Mouse (Mus musculus): ENCODE results near the gene Prpf3.
A peak's percentile ranks its signal among the peaks of the same experiment; 100 is the strongest.
"Not testable (repeated sequence)": the region's sequence is repeated elsewhere in the genome, so short reads cannot be mapped to it uniquely, and the experiment has no call there.

The Prpf3 gene

GRCm38 (mm10) chr3:95881979-95882815 is 26.5 kb upstream of the Prpf3 start, which contains the start of gene Ciart:
Gene Ciart, minus strand, starts transcription at chr3:95882251.
- peak; percentile 97 for DNase-seq (ENCODE audit: low read depth, low spot score)

GRCm38 (mm10) chr3:95879063-95879462 is 23.4 kb upstream of the Prpf3 start:
- DNase-seq (ENCODE audit: low read depth, low spot score): no peak

- no peak for DNase-seq (ENCODE audit: low read depth, low spot score)
These were observed 16.4 kb upstream of the Prpf3 start for GRCm38 (mm10) chr3:95872048-95872447.

GRCm38 (mm10) chr3:95871392-95871867 is 15.7 kb upstream of the Prpf3 start, which contains the start of gene Mrps21:
Gene Mrps21, minus strand, starts transcription at chr3:95871519.
- DNase-seq (ENCODE audit: low read depth, low spot score): peak; percentile 86

DNA sequence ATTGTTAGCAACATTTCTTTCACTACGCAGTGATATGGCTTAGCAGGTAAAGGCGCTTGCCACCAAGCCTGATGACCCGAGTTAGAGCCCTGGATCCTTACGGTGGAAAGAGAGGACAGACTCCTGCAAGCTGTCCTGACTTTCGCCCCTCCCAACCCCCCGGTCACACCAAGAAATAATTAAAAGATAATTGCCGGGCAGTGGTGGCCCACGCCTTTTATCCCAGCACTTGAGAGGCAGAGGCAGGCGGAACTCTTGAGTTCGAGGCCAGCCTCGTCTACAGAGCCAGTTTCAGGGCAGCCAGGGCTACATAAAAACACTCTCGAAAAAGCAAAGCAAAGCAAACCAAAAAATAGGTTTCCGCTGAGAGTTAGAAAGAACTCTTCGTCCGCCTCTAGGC is 15.3 kb upstream of the Prpf3 start:
- no peak for DNase-seq (ENCODE audit: low read depth, low spot score)

GRCm38 (mm10) chr3:95867408-95867807 is 11.7 kb upstream of the Prpf3 start:
- no peak for DNase-seq (ENCODE audit: low read depth, low spot score)

- no peak for DNase-seq (ENCODE audit: low read depth, low spot score)
These were observed 10.4 kb upstream of the Prpf3 start for GRCm38 (mm10) chr3:95866071-95866470.

DNA sequence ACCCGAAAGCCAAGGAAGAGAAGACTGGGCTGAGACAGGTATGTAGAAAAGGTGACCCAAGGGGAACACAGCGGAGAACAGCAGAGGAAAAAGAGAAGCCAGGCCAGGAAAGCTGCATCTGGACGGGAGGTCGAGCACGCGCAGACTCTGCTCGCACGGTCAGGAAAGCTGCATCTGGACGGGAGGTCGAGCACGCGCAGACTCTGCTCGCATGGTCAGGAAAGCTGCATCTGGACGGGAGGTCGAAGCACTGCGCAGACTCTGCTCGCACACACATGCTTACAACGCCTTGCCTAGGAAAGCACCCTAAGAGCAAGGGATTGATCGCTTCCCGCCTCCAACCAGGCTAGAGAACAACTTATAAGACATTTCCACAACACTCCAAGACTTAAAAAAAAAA is 9.9 kb upstream of the Prpf3 start:
- DNase-seq (ENCODE audit: low read depth, low spot score): no peak

- no peak for DNase-seq (ENCODE audit: low read depth, low spot score)
These were observed 9.4 kb upstream of the Prpf3 start for GRCm38 (mm10) chr3:95865050-95865449.

DNA sequence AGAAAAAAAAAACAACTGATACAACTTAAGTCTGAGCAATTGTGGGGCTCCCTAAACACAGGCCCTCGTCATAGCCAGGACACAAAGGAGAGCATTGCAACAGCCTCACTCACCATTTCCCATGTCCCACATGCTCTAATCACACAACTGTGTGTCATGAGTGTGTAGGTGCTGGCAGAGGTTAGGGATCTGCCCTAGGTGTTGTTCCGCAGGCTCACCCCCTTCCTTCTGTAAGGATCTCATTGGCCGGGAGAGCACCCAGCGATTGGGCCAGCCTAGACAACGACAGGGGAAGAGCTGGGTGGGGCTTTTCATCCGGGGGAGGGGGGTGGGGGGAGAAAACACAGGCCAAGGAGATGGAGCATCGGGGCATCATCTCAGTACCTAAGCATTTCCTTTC is 7.9 kb upstream of the Prpf3 start:
- DNase-seq (ENCODE audit: low read depth, low spot score): no peak

DNA sequence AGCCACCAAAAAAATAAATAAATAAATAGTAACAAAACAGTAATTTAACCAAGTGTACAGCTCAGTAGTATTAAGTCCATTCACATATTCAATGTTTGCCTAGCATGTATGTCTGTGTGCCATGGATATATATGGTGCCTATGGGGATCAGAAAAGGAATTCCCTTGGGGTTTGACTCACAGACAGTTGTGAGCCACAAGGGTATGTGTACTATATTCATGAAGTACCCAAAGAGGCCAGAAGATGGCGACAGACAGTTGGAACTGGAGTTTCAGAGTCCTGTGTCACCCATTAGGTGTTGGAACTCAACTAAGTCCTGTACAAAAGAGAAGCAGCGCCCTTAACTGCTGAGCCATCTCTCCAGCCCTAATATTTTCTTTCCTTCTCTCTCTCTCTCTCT is 6.1 kb upstream of the Prpf3 start:
- peak; percentile 83 for DNase-seq (ENCODE audit: low read depth, low spot score)

- DNase-seq (ENCODE audit: low read depth, low spot score): peak; percentile 47
These were observed 5.5 kb upstream of the Prpf3 start for GRCm38 (mm10) chr3:95861216-95861615.

- peak; percentile 21 for DNase-seq (ENCODE audit: low read depth, low spot score)
These were observed 4.6 kb upstream of the Prpf3 start for GRCm38 (mm10) chr3:95860323-95860722.

GRCm38 (mm10) chr3:95858278-95858677 is 2.6 kb upstream of the Prpf3 start:
- DNase-seq (ENCODE audit: low read depth, low spot score): not testable (repeated sequence)

DNA sequence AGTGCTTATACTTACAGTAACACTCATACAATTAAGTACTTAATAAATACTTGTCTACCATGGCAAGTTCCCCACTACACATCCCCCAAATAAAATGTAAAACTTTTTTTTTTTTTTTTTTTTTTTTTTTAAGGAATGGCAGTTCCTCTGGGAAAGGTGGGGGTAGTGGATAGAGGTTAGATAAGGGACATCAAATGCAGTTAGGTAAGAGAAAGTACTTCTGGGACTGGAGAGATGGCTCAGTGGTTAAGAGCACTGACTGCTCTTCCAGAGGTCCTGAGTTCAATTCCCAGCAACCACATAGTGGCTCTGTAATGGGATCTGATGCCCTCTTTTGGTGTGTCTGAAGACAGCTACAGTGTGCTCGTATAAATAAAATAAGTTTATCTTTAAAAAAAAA is 1.4 kb upstream of the Prpf3 start:
- DNase-seq (ENCODE audit: low read depth, low spot score): not testable (repeated sequence)

DNA sequence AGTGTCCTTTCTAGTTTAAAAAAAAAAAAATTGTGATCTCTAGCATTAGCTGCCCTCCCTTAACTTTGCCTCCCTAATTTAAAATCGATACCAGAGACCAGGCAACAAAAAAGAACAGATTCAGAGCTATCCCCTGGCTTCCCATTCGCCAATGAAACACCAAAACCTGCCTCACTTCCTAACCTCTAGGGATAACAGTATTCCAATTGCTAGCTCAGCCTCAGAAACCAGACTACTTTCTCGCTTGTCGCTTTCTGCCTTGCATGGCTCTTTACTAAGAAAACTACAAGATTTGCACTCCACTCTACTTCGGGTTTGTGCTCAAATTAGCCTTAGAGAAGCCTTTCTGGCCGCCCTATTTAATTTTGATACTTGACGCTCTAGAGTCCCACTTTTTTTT is 430 bp upstream of the Prpf3 start:
- no peak for DNase-seq (ENCODE audit: low read depth, low spot score)

DNA sequence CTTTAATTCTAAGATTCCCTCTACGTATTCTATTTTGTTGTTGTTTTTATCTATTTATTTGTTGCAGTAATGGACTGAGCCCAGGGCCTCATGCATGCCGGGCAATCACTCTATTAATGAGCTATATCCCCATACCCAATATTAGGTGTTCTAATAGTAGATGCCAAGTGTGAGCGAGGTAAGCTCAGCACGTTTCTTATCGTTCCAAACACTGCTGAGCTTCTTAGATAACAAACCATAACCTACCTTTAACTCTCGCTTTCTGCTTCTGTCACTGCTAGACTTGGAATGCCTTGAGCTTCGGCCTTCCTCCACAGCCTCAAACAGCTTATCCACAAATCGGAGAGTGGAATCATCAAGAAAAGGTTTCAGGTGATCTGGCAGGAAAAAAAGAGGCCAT is 4.4 kb downstream of the Prpf3 start:
- no peak for DNase-seq (ENCODE audit: low read depth, low spot score)

DNA sequence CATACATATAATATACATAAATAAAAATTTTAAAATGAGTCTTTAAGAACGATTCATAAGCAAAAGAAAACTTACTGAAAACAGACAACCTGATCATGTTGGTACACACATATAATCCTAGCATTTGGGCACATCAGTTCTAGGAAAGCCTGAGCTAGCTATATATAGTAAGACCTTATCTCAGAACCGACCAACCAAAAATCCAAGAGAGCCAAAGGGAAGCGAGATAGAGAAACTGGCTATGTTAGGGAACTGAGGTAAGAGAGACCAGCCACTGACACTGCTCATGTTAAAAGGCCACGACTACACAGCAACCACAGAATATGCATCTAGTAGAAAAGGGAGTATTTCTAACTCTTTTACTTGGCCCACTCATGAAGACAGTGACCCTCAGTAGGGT is 5.1 kb downstream of the Prpf3 start:
- no peak for DNase-seq (ENCODE audit: low read depth, low spot score)

DNA sequence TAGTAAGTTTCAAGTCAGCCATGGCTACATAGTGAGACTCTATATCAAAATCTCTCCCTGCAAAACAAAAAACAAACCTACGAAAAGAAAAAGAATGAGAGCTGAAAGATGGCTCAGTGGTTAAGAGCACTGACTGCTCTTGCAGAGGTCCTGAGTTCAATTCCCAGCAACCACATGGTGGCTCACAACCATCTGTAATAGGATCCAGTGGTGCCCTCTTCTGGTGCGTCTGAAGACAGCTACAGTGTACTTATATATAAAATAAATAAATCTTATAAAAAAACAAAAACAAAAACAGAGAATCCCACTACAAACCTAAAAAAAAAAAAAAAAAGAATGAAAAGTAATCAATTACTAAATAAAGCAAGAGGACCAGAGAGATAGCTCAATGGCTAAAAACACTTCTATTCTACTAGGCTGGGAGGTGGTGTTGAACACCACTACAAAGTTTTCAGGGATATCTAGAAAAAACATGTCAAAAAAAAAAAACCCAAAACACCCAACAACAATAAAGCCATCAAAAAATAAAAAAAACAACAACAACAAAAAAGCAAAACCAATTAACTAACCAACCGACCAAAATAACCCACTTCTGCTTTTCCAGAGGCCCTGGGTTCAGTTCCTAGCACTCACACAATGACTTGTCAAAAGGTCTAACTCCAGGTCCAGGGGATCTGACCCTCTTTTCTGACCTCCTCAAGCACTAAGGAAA is 13.0 kb downstream of the Prpf3 start:
- DNase-seq (ENCODE audit: low read depth, low spot score): no peak

GRCm38 (mm10) chr3:95839250-95839649 is 16.4 kb downstream of the Prpf3 start:
- DNase-seq (ENCODE audit: low read depth, low spot score): no peak

DNA sequence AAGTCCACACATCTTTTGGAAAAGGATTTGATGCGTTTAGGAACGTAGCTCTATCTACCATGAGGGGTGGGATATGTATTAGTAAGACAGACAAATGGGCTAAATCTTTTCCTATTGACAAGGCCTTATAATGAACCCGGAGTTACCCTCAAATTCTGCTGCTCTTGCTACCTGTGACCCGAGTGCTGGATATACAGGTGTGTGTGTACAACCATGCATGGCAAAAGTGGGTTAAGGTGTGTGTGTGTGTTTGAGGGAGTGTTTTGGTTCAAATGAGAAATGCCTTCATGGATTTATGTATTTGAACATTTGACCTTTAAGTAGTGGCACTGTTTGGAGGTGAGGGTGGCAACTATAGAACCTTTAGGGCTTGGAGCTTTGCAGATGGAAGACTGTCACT is 26.6 kb downstream of the Prpf3 start:
- DNase-seq (ENCODE audit: low read depth, low spot score): no peak

- DNase-seq (ENCODE audit: low read depth, low spot score): no peak
These were observed 29.4 kb downstream of the Prpf3 start for GRCm38 (mm10) chr3:95826275-95826674.
